Mouse (Mus musculus) cerebral cortex, adult 2 months (tissue): ENCODE measurements around the gene Gfi1b.

Source experiments
- WGBS: fragments of 180-500 bp; shearing (Covaris S2); methylation state at CpG from one replicate; pipeline ENCODE4 v1.1.7; 2018; 5-methylcytosine and 5-hydroxymethylcytosine counted together

Gene Gfi1b

DNA sequence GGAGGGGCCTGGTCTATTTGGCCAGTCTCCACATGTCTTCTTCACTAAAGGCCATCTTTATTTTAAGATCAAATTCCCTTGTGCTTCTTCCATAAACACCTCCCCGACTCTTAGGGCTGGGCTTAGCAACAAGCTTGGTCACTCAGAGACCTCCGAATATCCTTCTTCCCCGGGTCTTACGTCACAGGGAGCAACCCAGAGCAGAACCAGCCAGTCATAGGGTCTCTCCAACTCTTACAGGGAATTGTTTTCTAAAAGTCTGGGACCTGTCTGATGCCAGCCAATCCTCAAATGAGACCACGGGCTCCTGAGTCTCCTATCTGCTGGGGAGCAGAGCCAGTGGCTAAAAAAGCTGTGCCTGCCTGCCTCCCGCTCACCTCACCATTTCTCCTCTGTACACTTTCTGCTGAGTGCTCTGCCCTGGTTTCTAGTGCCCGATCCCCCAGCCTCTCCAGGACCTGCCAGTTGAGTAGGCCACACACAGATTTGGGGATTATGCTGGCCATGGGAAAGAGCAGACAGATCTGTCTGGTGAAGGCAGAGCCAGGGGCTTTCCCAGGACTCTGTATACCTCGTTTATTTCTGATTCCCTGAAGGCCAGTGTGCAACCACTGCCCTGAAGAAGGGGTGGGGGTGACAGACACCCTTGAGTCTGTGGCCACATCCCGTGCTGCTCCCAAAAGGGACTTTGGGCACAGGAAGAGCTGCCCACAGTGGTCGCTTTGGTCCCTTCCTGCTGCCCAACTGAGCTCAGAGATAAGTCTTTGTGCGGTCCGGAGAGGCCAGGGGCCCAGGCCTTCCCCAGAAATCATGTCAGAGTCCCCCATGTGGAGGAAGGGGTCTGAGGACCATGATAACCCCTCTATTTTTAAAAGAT, 22.9 kb downstream of the Gfi1b start:
- WGBS = 77% methylated on average over 12 of the region's 12 CpGs

DNA sequence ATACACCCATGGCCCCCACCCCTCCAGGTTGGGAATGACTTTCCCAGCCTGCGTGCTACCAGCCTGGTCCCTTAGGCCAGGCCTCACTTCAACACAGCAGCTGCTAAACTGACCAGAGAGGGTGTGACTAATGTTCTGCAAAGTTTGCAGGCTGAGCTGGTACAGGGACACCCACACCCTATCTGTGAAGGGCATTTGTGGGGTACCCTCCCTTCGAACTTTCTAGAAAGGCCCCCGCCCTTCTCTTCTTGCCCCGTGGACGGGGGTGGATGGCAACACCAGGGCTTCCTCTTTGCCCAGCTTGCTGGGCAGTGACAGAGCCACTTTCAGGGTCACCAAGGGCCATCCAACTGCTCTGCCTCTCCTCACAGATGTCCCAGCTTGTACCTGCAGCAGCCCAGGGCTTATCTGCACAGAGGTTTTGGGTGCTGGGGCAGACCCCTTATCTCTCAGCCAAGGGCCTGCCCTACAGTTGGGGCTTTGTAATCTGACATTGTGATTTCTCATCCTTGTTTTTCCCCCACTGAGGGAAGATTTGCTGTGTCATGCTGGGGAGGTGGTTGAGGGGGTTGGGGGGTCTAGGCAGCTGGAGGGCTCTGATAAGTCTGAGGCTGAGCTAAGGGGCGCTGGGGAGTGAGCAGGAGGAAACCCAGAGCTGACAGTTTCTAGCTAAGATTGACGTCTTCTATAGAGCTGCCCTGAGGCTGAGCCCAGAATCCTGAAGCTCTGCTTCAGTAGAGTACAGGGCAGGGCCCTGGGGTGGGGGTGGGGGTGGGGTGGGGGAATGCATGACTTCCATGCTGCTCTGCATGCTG, 23.8 kb downstream of the Gfi1b start:
- WGBS = 82% methylated on average over 7 of the region's 7 CpGs

DNA sequence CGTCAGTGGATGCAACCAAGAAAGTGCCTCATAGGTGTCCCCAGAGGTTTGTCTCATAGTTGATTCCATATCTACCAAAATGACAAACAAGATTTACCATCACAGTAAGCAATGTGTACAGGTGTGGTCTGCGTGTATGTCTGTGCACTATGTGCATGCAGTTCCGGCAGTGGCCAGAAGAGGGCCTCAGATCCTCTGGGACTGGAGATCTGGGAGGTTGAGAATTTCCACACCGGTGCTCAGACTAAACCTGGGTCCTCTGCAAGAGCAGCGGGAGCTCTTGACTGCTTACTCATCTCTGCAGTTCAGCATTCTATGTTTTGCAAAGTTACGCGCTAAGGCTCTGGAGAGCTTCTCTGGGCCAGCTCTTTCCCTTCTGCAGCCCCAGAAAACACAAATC, 24.8 kb downstream of the Gfi1b start:
- 89% methylated on average over 7 of the region's 7 CpGs for WGBS

DNA sequence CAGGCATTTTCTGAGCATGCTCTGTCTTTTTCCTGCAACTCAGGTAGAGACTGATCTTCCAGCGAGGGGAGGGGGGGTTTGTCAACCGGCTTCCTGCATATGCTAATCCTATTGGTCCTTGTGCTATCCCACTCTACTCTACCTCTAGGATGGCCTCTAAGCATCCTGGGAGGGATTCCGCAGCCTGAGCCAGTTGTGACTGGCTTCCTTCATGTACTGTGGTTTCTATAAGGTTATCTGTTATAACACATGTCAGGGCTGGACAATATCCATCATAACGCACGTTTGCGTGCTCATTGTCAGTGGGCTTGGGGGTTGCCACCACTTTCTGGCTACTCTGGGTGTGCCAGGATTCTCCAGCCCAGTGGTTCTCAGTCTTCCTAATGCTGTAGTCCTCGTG, 25.8 kb downstream of the Gfi1b start:
- WGBS = 83% methylated on average over 7 of the region's 7 CpGs

DNA sequence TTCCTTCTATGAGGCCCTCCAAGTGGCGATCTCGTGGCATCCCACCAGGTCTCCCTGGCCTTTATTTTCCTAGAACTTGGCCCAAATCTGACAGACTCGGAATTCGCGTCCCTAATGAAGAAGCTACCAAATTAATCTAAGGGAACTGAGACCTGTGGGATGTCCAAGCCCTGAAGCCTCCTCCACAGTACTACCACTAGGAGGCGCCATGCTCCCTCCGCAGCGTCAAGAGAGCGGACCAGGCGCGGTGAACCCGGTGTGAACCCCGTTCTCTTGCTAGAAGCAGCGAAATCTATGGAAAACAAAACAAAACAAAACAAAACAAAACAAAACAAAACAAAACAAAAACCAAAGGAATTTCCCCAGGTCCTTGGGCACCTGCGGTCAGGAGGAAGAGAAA, 29.0 kb downstream of the Gfi1b start:
- 19% methylated on average over 15 of the region's 15 CpGs for WGBS

DNA sequence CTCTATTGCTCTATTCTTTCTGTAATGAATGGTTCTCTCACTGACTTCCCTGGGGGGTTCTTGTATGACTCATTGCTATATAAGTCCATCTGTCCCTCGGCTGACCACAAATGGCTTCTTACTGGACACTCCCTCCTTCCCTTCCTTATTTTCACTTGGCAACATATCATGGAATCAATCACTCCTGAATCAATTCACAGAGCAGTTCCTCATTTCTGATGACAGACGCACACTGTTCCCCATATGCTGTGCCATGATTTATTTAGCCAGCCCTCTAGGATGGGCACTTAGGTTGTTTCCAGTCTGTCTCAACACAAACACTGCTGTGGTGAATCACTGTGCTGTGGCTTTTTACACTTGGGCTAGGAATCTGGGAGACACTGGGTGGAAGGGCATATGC, 30.3 kb downstream of the Gfi1b start:
- WGBS = 59% methylated on average over 2 of the region's 2 CpGs

DNA sequence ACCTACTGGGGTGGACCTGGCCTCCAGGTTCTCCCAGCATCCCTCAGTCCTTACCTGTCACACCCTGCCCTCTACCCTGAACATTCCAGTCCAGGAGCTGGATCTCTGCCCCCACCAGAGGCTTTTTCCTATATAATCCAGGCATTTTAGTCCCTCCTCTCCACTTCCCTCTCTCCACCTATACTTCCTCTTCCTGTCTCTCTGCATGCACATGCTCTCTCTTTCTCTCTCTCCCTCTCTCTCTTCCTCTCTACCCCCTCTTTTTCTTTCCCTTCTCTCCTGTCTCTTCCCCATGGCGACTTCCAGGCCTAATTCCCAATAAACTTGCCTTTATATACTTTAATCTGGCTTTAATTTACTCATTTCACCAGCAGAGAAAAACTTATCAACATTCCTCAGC, 33.2 kb downstream of the Gfi1b start:
- 44% methylated on average over 1 of the region's 1 CpGs for WGBS

DNA sequence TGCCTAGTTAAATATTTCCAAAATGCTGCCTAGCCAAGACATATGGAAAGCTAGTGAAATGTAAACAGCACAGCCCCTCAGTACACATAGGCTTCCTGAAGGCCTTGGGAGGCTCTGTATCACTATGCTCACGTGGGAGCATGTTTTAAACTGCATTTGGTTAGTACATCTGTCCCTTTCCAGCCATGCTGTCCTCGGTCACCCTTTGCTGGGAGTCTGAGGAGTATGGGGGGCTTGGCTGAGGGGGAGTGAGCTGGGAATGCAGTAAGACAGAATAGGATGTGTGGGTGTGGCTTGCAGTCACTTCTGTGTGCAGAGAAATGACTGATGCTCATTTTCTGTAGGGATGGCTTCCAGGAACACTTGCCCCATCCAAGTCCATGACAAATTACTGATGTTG, 36.1 kb downstream of the Gfi1b start:
- WGBS = 34% methylated on average over 2 of the region's 2 CpGs

DNA sequence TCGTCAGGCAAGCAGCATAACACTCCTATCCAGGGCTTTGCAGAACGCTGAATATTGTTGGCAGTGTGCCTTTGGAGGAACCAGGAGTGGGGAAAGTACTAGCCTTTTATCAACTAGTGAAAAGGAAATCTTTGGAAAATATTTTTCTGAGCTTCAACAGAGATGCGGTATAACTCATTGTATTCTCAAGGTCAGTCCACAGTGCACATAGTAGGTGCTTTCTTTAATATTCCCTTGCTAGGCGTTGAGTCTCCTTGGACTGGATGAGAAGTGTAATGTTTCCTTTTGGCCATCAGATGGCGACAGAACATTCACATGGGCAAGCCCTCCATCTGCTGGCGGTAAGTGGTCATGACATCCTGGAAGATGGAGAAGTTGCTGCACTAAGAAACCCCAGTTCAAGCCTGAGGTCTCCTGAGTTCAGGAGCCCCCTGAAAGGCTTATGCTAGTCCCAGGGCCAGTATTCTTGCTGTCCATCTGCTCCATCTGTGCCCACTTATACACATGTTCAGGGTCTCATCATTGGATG, 36.7 kb downstream of the Gfi1b start:
- WGBS = 8% methylated on average over 6 of the region's 6 CpGs

DNA sequence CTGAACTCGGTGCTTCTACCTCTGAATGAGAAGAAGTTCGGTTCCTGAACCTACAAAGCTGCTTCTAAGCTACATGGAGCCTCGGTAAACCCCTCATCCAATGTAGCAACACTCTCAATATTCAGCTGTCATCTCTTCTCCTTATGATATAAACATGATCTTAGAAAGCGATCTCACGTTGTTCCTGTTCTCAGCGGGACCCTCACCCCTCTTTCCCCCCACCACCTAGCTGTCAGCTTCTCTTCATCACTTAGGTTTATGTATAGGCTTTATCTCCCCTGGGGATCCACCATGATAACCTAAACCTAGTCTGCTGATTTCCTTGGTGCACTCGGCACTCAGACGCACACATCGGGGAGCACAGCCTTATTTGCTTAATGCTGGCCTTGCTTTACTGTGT, 38.1 kb downstream of the Gfi1b start, which contains the start of gene Gtf3c5:
TSS of gene Gtf3c5 (minus strand) at position 101 of the 400 bp plus-strand sequence.
- WGBS = 73% methylated on average over 9 of the region's 9 CpGs

DNA sequence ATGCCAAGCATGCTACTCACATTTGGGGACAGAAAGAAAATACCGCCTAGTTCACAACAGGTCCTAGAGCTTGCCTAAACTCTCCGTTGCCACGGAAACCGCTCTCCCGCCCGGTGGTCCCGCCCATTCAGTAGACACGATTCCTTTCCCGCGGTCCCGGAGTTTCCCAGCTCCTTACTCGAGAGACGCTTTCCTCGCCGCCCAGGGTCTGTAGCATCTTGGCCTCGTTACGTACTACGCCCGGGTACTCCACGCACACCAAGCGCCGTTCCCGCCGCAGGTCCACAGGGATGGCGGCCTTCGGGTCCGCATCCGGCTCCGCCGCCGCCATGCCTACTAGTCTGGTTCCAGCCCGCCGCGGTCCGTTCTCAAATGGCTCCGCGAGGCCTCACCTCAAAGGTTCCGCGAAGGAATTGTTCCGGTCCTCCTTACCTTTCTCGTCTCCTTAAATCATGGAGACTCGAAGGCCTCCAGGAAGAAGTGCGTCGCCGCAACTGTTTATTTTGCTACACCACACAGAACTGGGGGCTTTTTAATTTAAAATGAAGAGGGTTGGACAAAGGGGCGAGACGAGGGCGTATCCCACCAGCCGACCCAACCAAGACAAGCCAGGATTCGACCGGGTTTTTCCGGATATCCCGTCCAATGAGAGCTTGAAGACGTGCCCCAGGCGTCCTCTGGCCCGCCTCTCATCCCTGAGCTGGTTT, 39.0 kb downstream of the Gfi1b start:
- under 1% methylated on average over 56 of the region's 56 CpGs for WGBS

DNA sequence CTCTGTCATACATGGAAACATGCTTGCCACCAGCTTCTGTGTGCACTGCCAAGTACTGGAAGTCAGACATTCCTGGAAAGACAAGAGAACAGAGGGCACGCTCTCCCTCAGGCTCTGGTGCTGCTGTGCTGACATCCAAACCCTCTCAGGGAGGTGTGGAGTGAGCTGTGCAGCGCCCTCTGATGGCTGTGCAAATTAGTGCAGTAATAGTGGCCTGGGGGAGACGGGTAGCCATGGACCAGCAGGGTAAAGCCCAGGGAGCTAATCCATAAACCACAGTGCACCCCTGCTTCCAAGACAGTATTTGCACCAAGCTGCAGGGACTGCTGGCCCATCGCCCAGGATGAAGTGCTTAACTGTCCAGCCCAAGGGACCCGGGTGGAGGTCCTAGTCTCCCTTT, 43.8 kb downstream of the Gfi1b start:
- 64% methylated on average over 5 of the region's 5 CpGs for WGBS

DNA sequence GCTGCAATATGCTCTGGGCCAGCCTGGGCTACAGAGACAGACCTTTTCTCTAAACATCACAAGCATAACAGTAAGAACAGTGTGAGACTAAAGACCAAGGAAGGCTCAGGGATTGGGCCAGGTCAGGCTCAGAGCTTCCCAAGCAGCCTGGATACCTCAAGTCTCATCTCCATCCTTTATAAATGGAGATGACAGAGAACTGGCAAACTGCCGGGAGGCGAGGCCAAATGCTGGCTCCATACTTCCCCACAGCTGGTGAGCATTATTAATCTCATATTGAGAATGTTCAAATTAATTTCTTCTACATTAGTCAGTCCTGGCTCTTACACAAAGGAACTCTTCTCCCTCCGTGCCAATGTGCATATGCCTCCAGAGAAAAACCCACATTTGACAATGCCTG, 45.0 kb downstream of the Gfi1b start:
- WGBS = 79% methylated on average over 3 of the region's 3 CpGs

DNA sequence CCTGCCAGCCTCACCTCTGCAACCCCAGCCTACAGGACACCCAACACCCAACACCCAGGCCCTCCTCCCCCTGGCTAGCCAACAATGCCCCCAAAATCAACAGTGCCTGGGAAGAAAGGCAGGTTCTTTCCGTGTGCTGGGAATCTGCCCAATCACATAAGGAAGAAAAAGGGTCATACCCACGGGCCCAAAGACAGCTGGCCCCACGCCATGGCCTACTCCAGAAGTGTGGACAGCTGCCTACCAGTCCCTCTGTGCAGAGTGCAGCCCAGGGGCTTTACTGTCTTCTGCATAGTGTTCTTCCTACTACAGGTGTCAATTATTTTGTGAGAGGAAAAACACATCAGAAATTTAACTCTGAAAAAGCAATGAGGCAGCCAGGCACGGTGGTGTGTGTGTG, 46.4 kb downstream of the Gfi1b start:
- 56% methylated on average over 4 of the region's 4 CpGs for WGBS

DNA sequence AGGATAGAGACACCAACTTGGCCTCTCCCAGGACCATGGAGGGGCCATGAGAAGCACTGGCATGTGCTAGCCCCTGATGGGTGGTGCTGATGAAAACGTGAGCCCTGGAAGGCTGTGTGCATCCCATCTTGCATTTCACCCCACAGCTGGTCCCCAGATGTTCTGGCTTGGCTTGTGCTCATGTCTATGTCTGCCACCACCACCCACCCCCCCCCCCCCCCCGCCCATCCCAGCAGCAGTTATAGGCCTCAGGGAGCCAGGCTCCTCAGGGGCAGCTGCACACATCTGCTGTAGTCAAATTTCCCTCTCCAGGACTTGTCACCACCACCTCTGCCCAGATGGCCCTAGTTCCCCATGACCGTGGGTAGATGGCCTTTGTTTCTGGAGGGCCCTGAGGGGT, 51.9 kb downstream of the Gfi1b start:
- 76% methylated on average over 3 of the region's 3 CpGs for WGBS

DNA sequence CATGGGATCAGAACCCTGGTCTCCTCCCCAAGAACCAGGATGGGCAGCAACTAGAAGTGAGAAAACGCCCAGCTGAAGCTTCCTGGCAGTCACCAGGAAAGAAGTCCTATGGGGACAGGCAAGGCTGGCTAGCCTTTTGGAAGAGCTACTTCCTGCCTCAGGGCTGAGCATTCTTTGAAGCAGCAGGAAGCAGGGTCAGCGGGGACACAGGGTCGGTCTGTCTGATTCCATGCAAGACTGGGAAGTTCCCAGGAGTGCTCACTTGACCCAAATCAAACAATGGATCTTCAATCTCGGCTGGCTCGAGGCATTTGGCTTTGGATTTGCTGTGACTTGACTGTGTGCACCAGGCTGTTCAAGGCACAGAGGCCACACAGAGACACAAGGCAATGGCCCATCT, 55.2 kb downstream of the Gfi1b start:
- 50% methylated on average over 5 of the region's 5 CpGs for WGBS

DNA sequence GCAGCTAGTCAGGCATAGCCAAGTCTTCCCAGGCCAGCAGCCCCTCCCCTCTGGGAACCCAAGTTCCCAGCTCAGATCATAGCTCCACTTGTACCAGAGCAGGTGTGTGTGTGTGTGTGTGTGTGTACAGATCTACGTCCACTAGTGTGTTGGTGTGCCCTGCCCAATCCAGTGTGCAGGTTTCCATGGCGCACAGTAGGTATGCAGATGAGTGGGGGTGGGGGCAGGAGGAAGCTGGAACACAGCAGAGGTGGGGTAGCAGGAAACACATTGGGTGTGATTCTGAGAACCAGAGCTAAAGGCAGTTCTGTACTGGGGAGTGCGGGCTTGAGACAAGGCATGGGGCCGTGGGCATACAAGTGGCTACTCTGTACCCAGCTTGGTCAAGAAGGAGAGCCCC, 57.4 kb downstream of the Gfi1b start:
- WGBS = 96% methylated on average over 4 of the region's 4 CpGs

DNA sequence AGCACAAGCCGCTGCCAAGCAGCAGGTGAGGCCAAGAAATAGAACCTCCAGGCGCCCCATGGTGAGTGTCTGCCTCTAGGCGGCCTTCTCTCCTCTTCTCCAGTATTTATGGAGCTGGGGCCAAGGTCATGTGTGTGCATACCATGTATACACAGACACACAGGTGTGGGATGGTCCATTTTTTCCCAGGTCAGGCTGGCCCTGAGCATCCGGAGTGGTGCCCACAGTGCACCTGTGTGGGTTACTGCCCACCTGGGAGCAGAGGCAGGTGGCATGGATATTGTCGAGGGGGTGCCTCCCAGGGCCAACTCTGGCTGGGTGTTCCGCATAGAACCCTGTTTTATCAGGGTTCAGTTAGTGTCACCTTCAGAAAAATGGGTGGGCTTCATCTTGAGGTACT, 58.5 kb downstream of the Gfi1b start, which contains the start of gene Cel:
TSS of gene Cel (minus strand) at position 101 of the 400 bp plus-strand sequence.
- 86% methylated on average over 6 of the region's 6 CpGs for WGBS
